Mouse (Mus musculus): ENCODE data around the gene Srsf10. TPM values are rescaled to one million over a fixed set of nuclear protein-coding genes. Genes with fewer than 3 reads are reported as not detected.

Srsf10 gene
- polyA plus RNA-seq, 1 experiment from 2014 or later, result 259 TPM

DNA sequence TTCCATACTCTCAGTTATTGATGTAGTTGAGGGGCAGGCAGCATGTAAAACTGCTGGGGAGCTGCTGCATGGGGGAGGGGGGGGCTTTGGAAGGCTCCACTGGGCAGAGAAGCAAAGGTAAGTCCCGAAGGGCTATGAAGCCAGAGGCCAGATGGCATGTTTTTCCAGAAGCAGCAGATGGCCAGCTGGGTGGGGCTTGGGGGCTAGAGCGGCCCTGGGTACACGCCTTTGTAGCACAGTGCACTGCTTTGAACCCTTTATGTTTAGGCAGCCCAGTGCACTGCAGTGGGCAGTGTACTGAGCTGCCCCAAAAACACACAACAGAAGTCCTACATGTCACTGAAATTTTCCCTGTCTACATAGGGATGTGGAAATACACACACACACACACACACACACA, 57.3 kb downstream of the Srsf10 start:
- Histone ChIP-seq H3K9ac (ENCODE audit: low read length) (no peak overlapping the region), H3K9me3 (replicated peaks; ENCODE audit: control insufficient read depth, low read length) (no peaks in the 10 kb centered on the region), H3K27ac (ENCODE audit: low read depth, low read length) (peak overlapping the region; percentile 39), H3K27me3 (replicated peaks; ENCODE audit: control insufficient read depth, insufficient read depth, low read length) (no peaks in the 10 kb centered on the region), H3K36me3 (ENCODE audit: control insufficient read depth, insufficient read depth, low read length) (no peaks in the 10 kb centered on the region), H3K4me2 (ENCODE audit: low read length) (no peak overlapping the region), H3K4me3 (ENCODE audit: low read depth, low read length) (no peak overlapping the region), H3K4me1 (ENCODE audit: control insufficient read depth, insufficient read depth, low read length) (0 out of 2 replicates have a peak, but pooled peaks cover 3% of the 10 kb centered on the region)
- WGBS, result 33% methylated on average over 3 of the region's 3 CpGs
- peak; percentile 59 for DNase-seq (ENCODE audit: low spot score)
- peak; percentile 72; the same call in 1 of the 2 replicates for ATAC-seq

DNA sequence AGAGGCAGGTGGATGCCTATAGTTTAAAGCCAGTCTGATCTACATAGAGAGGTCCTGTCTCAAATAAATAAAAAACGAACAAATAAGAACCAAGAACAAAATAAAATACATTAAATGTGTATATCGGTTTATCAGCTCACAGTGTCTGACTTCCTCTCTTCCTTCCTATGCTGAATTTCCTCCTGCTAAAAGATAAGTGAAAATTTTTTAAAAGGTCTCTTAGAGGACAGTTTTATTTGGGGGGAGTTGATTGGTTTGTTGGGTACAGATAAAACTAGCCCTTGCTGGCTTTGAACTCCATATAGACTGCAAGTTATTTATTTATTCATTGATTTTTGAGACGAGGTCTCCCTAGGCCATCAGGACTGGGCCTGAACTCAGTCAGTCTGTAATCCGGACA, 57.9 kb downstream of the Srsf10 start:
- Histone ChIP-seq H3K4me2 (ENCODE audit: low read length) (no peak overlapping the region), H3K27ac (ENCODE audit: low read depth, low read length) (no peak overlapping the region; the same call in 1 of the 2 replicates), H3K4me3 (ENCODE audit: low read depth, low read length) (no peak overlapping the region), H3K9me3 (replicated peaks; ENCODE audit: control insufficient read depth, low read length) (no peaks in the 10 kb centered on the region), H3K4me1 (ENCODE audit: control insufficient read depth, insufficient read depth, low read length) (0 out of 2 replicates have a peak, but pooled peaks cover 3% of the 10 kb centered on the region), H3K36me3 (ENCODE audit: control insufficient read depth, insufficient read depth, low read length) (no peaks in the 10 kb centered on the region), H3K9ac (ENCODE audit: low read length) (no peak overlapping the region), H3K27me3 (replicated peaks; ENCODE audit: control insufficient read depth, insufficient read depth, low read length) (no peaks in the 10 kb centered on the region)
- DNase-seq (ENCODE audit: low spot score) (no peak), ATAC-seq (no peak)
- WGBS, result 89% methylated on average over 4 of the region's 4 CpGs

DNA sequence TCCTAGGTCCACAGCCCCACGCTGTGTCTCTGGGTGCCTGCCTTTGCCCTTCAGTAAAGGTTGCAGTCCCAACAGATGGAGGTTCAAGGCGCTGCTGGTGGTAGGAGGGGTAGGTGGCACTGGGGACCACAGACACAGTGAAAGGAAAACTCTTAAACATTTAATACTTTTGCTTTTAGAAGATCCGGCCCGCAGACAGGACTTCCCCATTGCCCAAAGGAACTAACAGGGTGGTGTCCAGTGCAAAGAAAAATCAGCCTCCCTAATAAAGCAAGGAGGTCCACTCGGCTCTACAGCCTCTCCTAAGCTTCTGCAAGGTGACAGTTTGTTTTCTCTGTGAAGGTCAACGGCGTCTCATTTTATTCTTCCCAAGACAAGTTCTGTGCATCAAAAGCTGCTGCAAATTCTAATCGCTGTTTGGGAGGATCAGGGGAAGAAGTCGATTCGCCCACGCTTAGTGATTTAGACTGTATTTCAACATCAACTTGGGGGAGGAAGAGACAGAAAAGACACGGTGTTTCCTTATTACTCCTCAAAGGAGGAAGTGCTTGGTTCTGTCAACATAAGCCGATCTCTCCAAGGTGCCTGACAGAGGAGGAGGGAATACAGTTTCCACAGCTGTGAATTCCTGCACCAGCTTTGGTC, 63.2 kb downstream of the Srsf10 start:
- no peaks in the 10 kb centered on the region for H3K27me3 ChIP-seq (replicated peaks; ENCODE audit: control insufficient read depth, insufficient read depth, low read length)
- H3K4me3 ChIP-seq (ENCODE audit: low read depth, low read length), result no peak overlapping the region
- H3K4me1 ChIP-seq (ENCODE audit: control insufficient read depth, insufficient read depth, low read length), result peaks cover 6% of the 10 kb centered on the region
- WGBS, result 93% methylated on average over 13 of the region's 13 CpGs
- H3K9me3 ChIP-seq (replicated peaks; ENCODE audit: control insufficient read depth, low read length), result no peaks in the 10 kb centered on the region
- DNase-seq (ENCODE audit: low spot score) (no peak), ATAC-seq (no peak)
- H3K4me2 ChIP-seq (ENCODE audit: low read length), result no peak overlapping the region
- peaks cover 8% of the 10 kb centered on the region; the same call in 1 of the 2 replicates for H3K36me3 ChIP-seq (ENCODE audit: control insufficient read depth, insufficient read depth, low read length)
- H3K9ac ChIP-seq (ENCODE audit: low read length), result no peak overlapping the region
- H3K27ac ChIP-seq (ENCODE audit: low read depth, low read length), result no peak overlapping the region

DNA sequence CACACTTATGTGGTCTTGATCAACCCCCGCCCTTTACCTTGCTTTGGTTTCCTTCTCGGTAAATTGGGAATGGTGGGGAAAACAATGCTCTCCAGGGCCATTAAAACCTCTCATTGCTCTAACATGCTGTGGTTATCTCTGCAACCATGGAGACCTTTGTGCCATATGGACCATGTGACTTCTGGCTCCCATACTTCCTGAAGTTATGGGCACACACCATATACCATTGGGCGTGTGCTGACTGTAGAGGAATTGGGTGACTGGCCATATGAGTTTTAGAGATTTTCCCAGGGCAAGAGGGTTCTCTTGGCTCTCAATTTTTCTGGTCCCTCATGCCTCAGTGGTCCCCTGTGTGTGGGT, 63.7 kb downstream of the Srsf10 start:
- Histone ChIP-seq H3K4me3 (ENCODE audit: low read depth, low read length) (no peak overlapping the region), H3K9ac (ENCODE audit: low read length) (no peak overlapping the region), H3K27me3 (replicated peaks; ENCODE audit: control insufficient read depth, insufficient read depth, low read length) (no peaks in the 10 kb centered on the region), H3K36me3 (ENCODE audit: control insufficient read depth, insufficient read depth, low read length) (peaks cover 8% of the 10 kb centered on the region; the same call in 1 of the 2 replicates), H3K9me3 (replicated peaks; ENCODE audit: control insufficient read depth, low read length) (no peaks in the 10 kb centered on the region), H3K4me1 (ENCODE audit: control insufficient read depth, insufficient read depth, low read length) (peaks cover 6% of the 10 kb centered on the region), H3K4me2 (ENCODE audit: low read length) (no peak overlapping the region), H3K27ac (ENCODE audit: low read depth, low read length) (no peak overlapping the region)
- no peak for ATAC-seq
- WGBS, result 97% methylated on average over 3 of the region's 3 CpGs
- DNase-seq (ENCODE audit: low spot score), result no peak

Other genes with a start within 250 kb of the Srsf10 start
- gene Ifnlr1, start 169.5 kb upstream of the Srsf10 start, polyA plus RNA-seq (2014; fragmentation: Nextera tagmentation; extraction: Ambion mirVana), result 0.15 TPM in 1 of 2 replicates, not detected in the other
- not detected in 2 replicates for gene Il22ra1, start 127.6 kb upstream of the Srsf10 start, polyA plus RNA-seq (2014; fragmentation: Nextera tagmentation; extraction: Ambion mirVana)
- 0.17 and 0.22 TPM in 2 replicates for gene Myom3, start 96.0 kb upstream of the Srsf10 start, polyA plus RNA-seq (2014; fragmentation: Nextera tagmentation; extraction: Ambion mirVana)
- 162 and 165 TPM in 2 replicates for gene Pnrc2, start 18.1 kb downstream of the Srsf10 start, polyA plus RNA-seq (2014; fragmentation: Nextera tagmentation; extraction: Ambion mirVana)
- 0.05 and 0.10 TPM in 2 replicates for gene Cnr2, start 39.6 kb downstream of the Srsf10 start, polyA plus RNA-seq (2014; fragmentation: Nextera tagmentation; extraction: Ambion mirVana)
- gene Fuca1, start 65.0 kb downstream of the Srsf10 start, polyA plus RNA-seq (2014; fragmentation: Nextera tagmentation; extraction: Ambion mirVana), result 53.1 and 60.7 TPM in 2 replicates
- gene Hmgcl, start 90.7 kb downstream of the Srsf10 start, polyA plus RNA-seq (2014; fragmentation: Nextera tagmentation; extraction: Ambion mirVana), result 70.4 and 71.0 TPM in 2 replicates
- gene Gale, start 108.0 kb downstream of the Srsf10 start, polyA plus RNA-seq (2014; fragmentation: Nextera tagmentation; extraction: Ambion mirVana), result 32.9 and 35.7 TPM in 2 replicates
- gene Lypla2, start 116.9 kb downstream of the Srsf10 start, polyA plus RNA-seq (2014; fragmentation: Nextera tagmentation; extraction: Ambion mirVana), result 163 and 168 TPM in 2 replicates
- 56.1 and 58.0 TPM in 2 replicates for gene Pithd1, start 131.5 kb downstream of the Srsf10 start, polyA plus RNA-seq (2014; fragmentation: Nextera tagmentation; extraction: Ambion mirVana)
- 33.7 and 38.1 TPM in 2 replicates for gene Eloa, start 166.0 kb downstream of the Srsf10 start, polyA plus RNA-seq (2014; fragmentation: Nextera tagmentation; extraction: Ambion mirVana)
- 331 and 459 TPM in 2 replicates for gene Rpl11, start 197.7 kb downstream of the Srsf10 start, polyA plus RNA-seq (2014; fragmentation: Nextera tagmentation; extraction: Ambion mirVana)